27 mouse cellular contexts compared by ENCODE assay signal in genomic region chr6:139464980-139465379, GRCm38 (mm10). TPM values are rescaled to one million over a fixed set of nuclear protein-coding genes. Genes with fewer than 3 reads are reported as not detected.
A peak's percentile ranks its signal among the peaks of the same experiment; 100 is the strongest.
DNase-seq lines count a peak whose midpoint lies in the region; ATAC-seq and TF ChIP-seq lines count a peak whose summit lies in the region.
"Had no signal": no experiment of that assay in that cellular context is flagged by ENCODE, and none has a peak within 500 bp of the region (broad histone marks: within the 10 kb centered on the region; RNA-seq: fewer than 3 reads in every experiment).

No protein-coding gene starts in this region.

- peak; percentile 76; the same call in 1 of the 2 replicates for ATAC-seq in kidney, embryonic 15.5 days (replicated peaks; ENCODE audit: low FRiP score)
- no peak for ATAC-seq in kidney, postnatal 0 days (replicated peaks; ENCODE audit: low FRiP score, low read depth)
- no peak for ATAC-seq in lung, embryonic 14.5 days (ENCODE audit: insufficient read depth)
- ATAC-seq: activated CD4-positive, CD25-positive, alpha-beta regulatory T cell, adult 4 months; CD4-positive, CD25-positive, alpha-beta regulatory T cell, adult 4 months; Patski had no signal

- H3K9ac ChIP-seq in kidney, embryonic 15.5 days = no peak overlapping the region
- no peak overlapping the region for H3K9ac ChIP-seq in kidney, postnatal 0 days (ENCODE audit: low read depth, low read length)
- H3K9ac ChIP-seq in lung, embryonic 14.5 days = no peak overlapping the region
- H3K9ac ChIP-seq: embryonic facial prominence, embryonic 12.5 days; forebrain, embryonic 13.5 days had no signal

- H3K9me3 ChIP-seq in kidney, embryonic 15.5 days (replicated peaks) = no peaks in the 10 kb centered on the region
- no peaks in the 10 kb centered on the region for H3K9me3 ChIP-seq in kidney, postnatal 0 days (replicated peaks; ENCODE audit: low read length)
- no peaks in the 10 kb centered on the region for H3K9me3 ChIP-seq in lung, embryonic 14.5 days (ENCODE audit: low read depth, low read length)
- H3K9me3 ChIP-seq: embryonic facial prominence, embryonic 10.5 days; embryonic facial prominence, embryonic 12.5 days; forebrain, embryonic 13.5 days had no signal

- no peak overlapping the region for H3K27ac ChIP-seq in kidney, embryonic 15.5 days
- H3K27ac ChIP-seq in kidney, postnatal 0 days = no peak overlapping the region
- H3K27ac ChIP-seq in lung, embryonic 14.5 days (ENCODE audit: low read depth) = no peak overlapping the region
- H3K27ac ChIP-seq: embryonic facial prominence, embryonic 10.5 days; embryonic facial prominence, embryonic 12.5 days; forebrain, embryonic 13.5 days had no signal

- H3K36me3 ChIP-seq in kidney, embryonic 15.5 days = no peaks in the 10 kb centered on the region
- no peaks in the 10 kb centered on the region for H3K36me3 ChIP-seq in kidney, postnatal 0 days (ENCODE audit: insufficient read depth, low read length)
- H3K36me3 ChIP-seq in lung, embryonic 14.5 days (ENCODE audit: insufficient read depth) = no peaks in the 10 kb centered on the region
- H3K36me3 ChIP-seq: embryonic facial prominence, embryonic 10.5 days; embryonic facial prominence, embryonic 12.5 days; G1E had no signal

- H3K4me3 ChIP-seq in kidney, embryonic 15.5 days (replicated peaks) = no peak overlapping the region
- no peak overlapping the region for H3K4me3 ChIP-seq in kidney, postnatal 0 days (replicated peaks; ENCODE audit: low read depth, low read length)
- no peak overlapping the region for H3K4me3 ChIP-seq in lung, embryonic 14.5 days (ENCODE audit: low read depth, low read length)
- H3K4me3 ChIP-seq: embryonic facial prominence, embryonic 10.5 days; embryonic facial prominence, embryonic 12.5 days; forebrain, embryonic 13.5 days had no signal

- no peak for TF ChIP-seq CTCF in kidney, postnatal 0 days (IDR thresholded peaks at IDR 0.05; ENCODE audit: low read depth)
- no peak for TF ChIP-seq CTCF in lung, embryonic 14.5 days (IDR thresholded peaks at IDR 0.05; ENCODE audit: low read depth)

- no peaks in the 10 kb centered on the region for H3K27me3 ChIP-seq in kidney, embryonic 15.5 days
- no peaks in the 10 kb centered on the region for H3K27me3 ChIP-seq in kidney, postnatal 0 days (ENCODE audit: insufficient read depth, low read length)
- no peaks in the 10 kb centered on the region for H3K27me3 ChIP-seq in lung, embryonic 14.5 days (ENCODE audit: insufficient read depth, low read length)
- H3K27me3 ChIP-seq: CH12.LX; embryonic facial prominence, embryonic 12.5 days; forebrain, embryonic 13.5 days; Patski had no signal

- no peaks in the 10 kb centered on the region for H3K4me1 ChIP-seq in kidney, embryonic 15.5 days
- no peaks in the 10 kb centered on the region for H3K4me1 ChIP-seq in kidney, postnatal 0 days (replicated peaks; ENCODE audit: insufficient read depth, low read length)
- no peaks in the 10 kb centered on the region for H3K4me1 ChIP-seq in lung, embryonic 14.5 days (ENCODE audit: insufficient read depth)
- H3K4me1 ChIP-seq: embryonic facial prominence, embryonic 10.5 days; embryonic facial prominence, embryonic 12.5 days; forebrain, embryonic 13.5 days had no signal

- WGBS in kidney, embryonic 15.5 days = 51% methylated on average over 6 of the region's 6 CpGs
- 49% methylated on average over 6 of the region's 6 CpGs for WGBS in kidney, postnatal 0 days
- 60% methylated on average over 6 of the region's 6 CpGs for WGBS in lung, embryonic 14.5 days

- no peak for DNase-seq in kidney, postnatal 25 days
- DNase-seq in kidney, postnatal 0 days (ENCODE audit: low spot score) = peak; percentile 74
- DNase-seq in kidney, adult 18-20 months = no peak
- peak; percentile 2 for DNase-seq in kidney, postnatal 14 days
- no peak for DNase-seq in kidney, adult 11 months
- DNase-seq in lung, embryonic 14.5 days = peak; percentile 4
- DNase-seq in lung, postnatal 25 days (ENCODE audit: low spot score) = no peak
- DNase-seq: adrenal gland, adult 8-10 months; adrenal gland, postnatal 14 days; adrenal gland, postnatal 36 days; B cell, adult 2 months; cerebellum, adult 11-12 months; cerebellum, adult 2 months; cerebellum, adult 9-10 months; cerebellum, postnatal 10 days; cerebellum, postnatal 25 days had no signal

- no peak overlapping the region for H3K4me2 ChIP-seq in kidney, embryonic 15.5 days
- H3K4me2 ChIP-seq in kidney, postnatal 0 days (ENCODE audit: low read length) = no peak overlapping the region
- H3K4me2 ChIP-seq in lung, embryonic 14.5 days = no peak overlapping the region
- H3K4me2 ChIP-seq: embryonic facial prominence, embryonic 12.5 days; forebrain, embryonic 13.5 days had no signal

RNA-seq across cellular contexts. Expression of gene Rergl, which starts 36.8 kb away (rescaled TPM):
- 4.2 and 4.8 TPM in 2 replicates for polyA plus RNA-seq in kidney, embryonic 15.5 days (2015; fragmentation: Nextera tagmentation; extraction: Ambion mirVana)
- 10.8 and 14.7 TPM in 2 replicates for polyA plus RNA-seq in kidney, postnatal 0 days (2015; fragmentation: Nextera tagmentation; extraction: Ambion mirVana)
- polyA plus RNA-seq in lung, embryonic 14.5 days (2014; fragmentation: Nextera tagmentation; extraction: Ambion mirVana) = not detected in 2 replicates
- polyA plus RNA-seq: activated CD4-positive, CD25-positive, alpha-beta regulatory T cell, adult 4 months; CD4-positive, CD25-positive, alpha-beta regulatory T cell, adult 4 months; cerebellum, adult 2 months; cortical plate, adult 2 months; embryonic facial prominence, embryonic 10.5 days; embryonic facial prominence, embryonic 12.5 days; forebrain, embryonic 11.5 days; forebrain, embryonic 13.5 days; G1E; Patski had no signal

Comparison
In these comparisons a context has a peak if more than half of its experiments do, and no peak if none do; other contexts are left out.
1. DNase-seq: peak in kidney, postnatal 0 days (single experiment), kidney, postnatal 14 days (single experiment) and lung, embryonic 14.5 days (single experiment); none in kidney, postnatal 25 days (0 of 2), kidney, adult 18-20 months (single experiment), kidney, adult 11 months (single experiment) and lung, postnatal 25 days (single experiment).